ENCODE assay signal across 10 mouse cellular contexts in genomic region chr2:38515446-38515845, GRCm38 (mm10). TPM values are rescaled to one million over a fixed set of nuclear protein-coding genes. Genes with fewer than 3 reads are reported as not detected.
DNase-seq lines count a peak whose midpoint lies in the region; ATAC-seq and TF ChIP-seq lines count a peak whose summit lies in the region.
"Had no signal": no experiment of that assay in that cellular context is flagged by ENCODE, and none has a peak within 500 bp of the region (broad histone marks: within the 10 kb centered on the region; RNA-seq: fewer than 3 reads in every experiment).

No protein-coding gene starts in this region.

- H3K9me3 ChIP-seq in limb, embryonic 13.5 days = 0 out of 2 replicates have a peak, but pooled peaks cover 4% of the 10 kb centered on the region
- H3K9me3 ChIP-seq: liver, embryonic 13.5 days had no signal

- no peaks in the 10 kb centered on the region for H3K36me3 ChIP-seq in testis, adult 2 months (ENCODE audit: control insufficient read depth, insufficient read depth, low read length)
- peaks cover 23% of the 10 kb centered on the region for H3K36me3 ChIP-seq in limb, embryonic 13.5 days

- DNase-seq in gastrocnemius, adult 2 months = no peak
- no peak for DNase-seq in gastrocnemius, postnatal 4 days (ENCODE audit: low spot score in 2 of 2)
- DNase-seq in testis, postnatal 14 days (ENCODE audit: low spot score) = no peak
- peak; percentile 1 for DNase-seq in yolk sac, embryonic 10.5 days (ENCODE audit: low spot score)
- no peak for DNase-seq in cerebellum, adult 11-12 months
- DNase-seq: liver, embryonic 13.5 days; thymus, postnatal 4 days had no signal

- TF ChIP-seq POLR2A in testis, adult 2 months (IDR thresholded peaks at IDR 0.05; ENCODE audit: control insufficient read depth, low read depth, low read length) = no peak

- peak; percentile 73 for ATAC-seq in limb, embryonic 13.5 days (ENCODE audit: low FRiP score, low read depth)
- ATAC-seq in megakaryocyte progenitor cell, adult 5-6 weeks (replicated peaks; ENCODE audit: poor library complexity) = no peak

- peak overlapping the region; percentile 53 for H3K27ac ChIP-seq in gastrocnemius, adult 2 months
- H3K27ac ChIP-seq in testis, adult 2 months (ENCODE audit: control insufficient read depth, insufficient read depth, low read depth, low read length) = no peak overlapping the region
- H3K27ac ChIP-seq in limb, embryonic 13.5 days = peak overlapping the region; percentile 77
- H3K27ac ChIP-seq: liver, embryonic 13.5 days had no signal

- H3K4me3 ChIP-seq in gastrocnemius, adult 2 months = no peak overlapping the region
- H3K4me3 ChIP-seq in testis, adult 2 months (ENCODE audit: control insufficient read depth, low read depth, low read length) = peak overlapping the region; percentile 59
- peak overlapping the region; percentile 12; the same call in 1 of the 2 replicates for H3K4me3 ChIP-seq in limb, embryonic 13.5 days
- H3K4me3 ChIP-seq: liver, embryonic 13.5 days had no signal

- intact Hi-C loops in gastrocnemius, adult 2 months (cut with DNase I) = loop anchor here (5.0 kb wide), 1 partner anchor 57 kb away; no protein-coding TSS in a partner anchor

- H3K27me3 ChIP-seq in testis, adult 2 months (ENCODE audit: control insufficient read depth, insufficient read depth, low read length) = no peaks in the 10 kb centered on the region
- H3K27me3 ChIP-seq in limb, embryonic 13.5 days = no peaks in the 10 kb centered on the region

- H3K4me2 ChIP-seq in limb, embryonic 13.5 days (replicated peaks) = peak overlapping the region; percentile 82
- H3K4me2 ChIP-seq: liver, embryonic 13.5 days had no signal

- TF ChIP-seq CTCF in gastrocnemius, adult 2 months (IDR thresholded peaks at IDR 0.05) = no peak
- TF ChIP-seq CTCF in testis, adult 2 months (IDR thresholded peaks at IDR 0.05; ENCODE audit: control insufficient read depth, insufficient read depth, insufficient replicate concordance, low read depth, low read length) = no peak

- H3K4me1 ChIP-seq in testis, adult 2 months (ENCODE audit: control insufficient read depth, insufficient read depth, low read length) = peaks cover 15% of the 10 kb centered on the region
- peaks cover 57% of the 10 kb centered on the region for H3K4me1 ChIP-seq in limb, embryonic 13.5 days

- WGBS in limb, embryonic 13.5 days = 23% methylated on average over 6 of the region's 6 CpGs

- peak overlapping the region; percentile 53 for H3K9ac ChIP-seq in limb, embryonic 13.5 days
- H3K9ac ChIP-seq: liver, embryonic 13.5 days had no signal

RNA-seq across cellular contexts. Expression of gene Nek6, which starts 4.0 kb away (rescaled TPM):
- total RNA-seq in gastrocnemius, adult 2 months (2021) = 10 to 100 TPM in 1 of 2 experiments, 1 to 10 TPM in 1; 4.9 to 10.7 TPM
- total RNA-seq in gastrocnemius, postnatal 4 days (2021) = 10 to 100 TPM; 21.3 to 26.0 TPM
- polyA plus RNA-seq in testis, adult 2 months (2012; rRNA removed) = 3.3 and 4.0 TPM in 2 replicates
- polyA plus RNA-seq in limb, embryonic 13.5 days (2015; fragmentation: Nextera tagmentation; extraction: Ambion mirVana) = 179 and 181 TPM in 2 replicates
- 15.0 and 18.2 TPM in 2 replicates for total RNA-seq in megakaryocyte progenitor cell, adult 5-6 weeks (2015)
- total RNA-seq in megakaryocyte progenitor cell, adult 5-6 weeks (2017) = 4.4 and 5.0 TPM in 2 replicates
